Mouse (Mus musculus) liver, postnatal 0 days (tissue): ENCODE results near the gene Inhbe. TPM values are rescaled to one million over a fixed set of nuclear protein-coding genes. Genes with fewer than 3 reads are reported as not detected.

Source experiments
- ATAC-seq: fragments of 200-750 bp; cut with Nextera tagmentation; 2 replicates; pipeline ENCODE4 v1.8.0; 2017; ENCODE audit warnings: mild to moderate bottlenecking, moderate library complexity
- DNase-seq: peaks from one replicate; pipeline ENCODE4 v3.0.0-alpha.2; 2016
- H3K27ac ChIP-seq: fragments of 300-500 bp; sonication (generic); 2 replicates; pipeline ENCODE4 v1.5.1; 2014; ENCODE audit warnings: antibody characterized with exemption, moderate library complexity, mild to moderate bottlenecking, low read depth
- H3K27me3 ChIP-seq: fragments of 300-500 bp; sonication (generic); 2 replicates; pipeline ENCODE4 v1.6.1; 2014; ENCODE audit warnings: low read length, control low read depth, mixed read lengths; ENCODE audit not compliant: insufficient read depth
- H3K36me3 ChIP-seq: fragments of 300-500 bp; sonication (generic); replicated peaks from 2 replicates; pipeline ENCODE4 v1.6.1; 2014; ENCODE audit warnings: mild to moderate bottlenecking, control low read depth, low read length, moderate library complexity, mixed read lengths; ENCODE audit not compliant: insufficient read depth
- H3K4me1 ChIP-seq: fragments of 300-500 bp; sonication (generic); 2 replicates; pipeline ENCODE4 v1.6.1; 2014; ENCODE audit warnings: antibody characterized with exemption, mild to moderate bottlenecking, control low read depth; ENCODE audit not compliant: insufficient read depth
- H3K4me2 ChIP-seq: fragments of 300-500 bp; sonication (generic); 2 replicates; pipeline ENCODE4 v1.6.1; 2014; ENCODE audit warnings: low read depth, mild to moderate bottlenecking, low read length, moderate library complexity, mixed read lengths
- H3K4me3 ChIP-seq: fragments of 300-500 bp; sonication (generic); 2 replicates; pipeline ENCODE4 v1.5.1; 2014; ENCODE audit warnings: low read depth, low read length
- H3K9ac ChIP-seq: fragments of 300-500 bp; sonication (generic); replicated peaks from 2 replicates; pipeline ENCODE4 v1.6.1; 2014; ENCODE audit warnings: mild to moderate bottlenecking, moderate library complexity
- H3K9me3 ChIP-seq: fragments of 300-500 bp; sonication (generic); 2 replicates; pipeline ENCODE4 v1.6.1; 2016; ENCODE audit warnings: mild to moderate bottlenecking, control low read depth, low read length, mixed read lengths
- CTCF ChIP-seq: sonication (generic); IDR thresholded peaks from 2 replicates; pipeline ENCODE4 v1.5.1; 2016; ENCODE audit warnings: antibody characterized with exemption, low read depth
- EP300 ChIP-seq: IDR thresholded peaks from 2 replicates; pipeline ENCODE4 v1.6.1; 2016; ENCODE audit warnings: antibody characterized with exemption, low read depth, mild to moderate bottlenecking
- WGBS: fragments of 180-500 bp; shearing (Covaris S2); extraction: QIAGEN DNeasy Blood & Tissue Kit; methylation state at CpG from one replicate; pipeline ENCODE4 v1.1.7; 2014; ENCODE audit not compliant: insufficient replicate concordance; 5-methylcytosine and 5-hydroxymethylcytosine counted together
- polyA plus RNA-seq: library from polyadenylated mRNA; unstranded; fragments of >200 nt; fragmentation: Nextera tagmentation; extraction: Ambion mirVana; gene quantifications from 2 replicates; pipeline ENCODE4 v1.2.1, GENCODE M21; 2015

The Inhbe gene
- polyA plus RNA-seq, 1 experiment from 2014 or later = 18.4 TPM

DNA sequence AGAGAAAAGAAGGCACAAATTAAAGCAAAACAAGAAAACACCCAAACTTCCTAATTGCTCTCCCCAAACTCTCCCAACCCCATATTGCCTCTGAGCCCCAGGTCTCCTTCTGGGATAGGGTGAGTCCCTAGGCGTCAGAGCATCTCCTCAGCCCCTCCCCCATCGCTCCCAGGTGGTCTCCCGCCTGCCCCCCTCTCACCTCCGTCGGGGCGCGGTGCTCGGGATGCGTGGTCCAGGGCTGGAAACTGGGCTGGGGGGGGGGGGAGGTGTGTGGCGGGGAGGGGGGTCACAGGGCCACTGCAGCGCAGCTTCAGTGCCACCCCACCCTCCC, 12.9 kb downstream of the Inhbe start:
- ATAC-seq = no peak
- H3K4me2 ChIP-seq = peak overlapping the region; percentile 62
- peak overlapping the region; percentile 24 for H3K4me3 ChIP-seq
- no peaks in the 10 kb centered on the region for H3K36me3 ChIP-seq
- WGBS = 1% methylated on average over 10 of the region's 11 CpGs
- H3K27me3 ChIP-seq = peaks cover 38% of the 10 kb centered on the region
- H3K4me1 ChIP-seq = peaks cover 18% of the 10 kb centered on the region
- H3K9me3 ChIP-seq = no peaks in the 10 kb centered on the region
- H3K27ac ChIP-seq = no peak overlapping the region
- H3K9ac ChIP-seq = no peak overlapping the region
- DNase-seq = peak; percentile 18
- TF ChIP-seq CTCF (no peak), EP300 (no peak)

DNA sequence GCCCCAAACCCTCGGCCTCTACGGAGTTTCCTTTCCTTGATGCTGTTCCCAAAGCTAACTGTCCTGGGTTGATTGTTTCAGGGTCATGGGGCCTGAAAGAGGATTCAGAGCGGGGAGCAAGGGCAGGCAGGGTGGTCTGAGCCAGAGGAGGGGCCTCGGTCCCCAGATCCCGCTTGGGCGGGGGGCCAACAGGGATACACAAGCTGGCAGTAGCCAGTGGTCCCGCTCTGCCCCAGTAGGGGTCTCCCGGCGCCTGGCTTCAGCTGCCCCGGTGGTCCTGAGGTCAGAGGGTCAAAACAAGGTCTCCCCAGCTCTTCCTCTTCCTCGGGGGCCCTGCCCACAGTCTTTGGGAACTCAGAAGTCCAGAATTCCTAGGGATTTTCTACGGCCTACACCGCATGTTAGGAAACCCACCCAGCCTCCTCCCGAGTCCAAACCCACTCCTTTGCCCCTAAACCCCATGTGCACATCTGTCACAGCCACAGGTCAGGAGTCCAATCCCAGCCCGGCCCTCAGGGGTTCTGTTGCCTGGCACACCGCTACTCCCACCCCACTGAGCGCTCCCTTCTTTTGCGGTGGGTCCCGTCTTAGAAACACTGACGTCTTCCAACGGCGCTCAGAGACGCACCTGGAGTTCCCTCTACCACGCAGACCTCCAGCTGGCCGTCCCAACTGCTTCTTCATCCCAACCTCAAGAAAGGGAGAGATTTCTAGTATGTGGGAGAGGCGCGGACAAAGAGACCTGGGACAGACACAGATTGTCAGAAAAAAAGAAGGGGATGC, 13.4 kb downstream of the Inhbe start:
- no peak overlapping the region for H3K9ac ChIP-seq
- H3K36me3 ChIP-seq = no peaks in the 10 kb centered on the region
- peak overlapping the region; percentile 24 for H3K4me3 ChIP-seq
- 3% methylated on average over 27 of the region's 27 CpGs for WGBS
- no peak overlapping the region for H3K27ac ChIP-seq
- H3K4me1 ChIP-seq = peaks cover 18% of the 10 kb centered on the region
- no peak for ATAC-seq
- no peak for TF ChIP-seq EP300
- TF ChIP-seq CTCF = no peak
- H3K4me2 ChIP-seq = peak overlapping the region; percentile 70
- H3K9me3 ChIP-seq = no peaks in the 10 kb centered on the region
- DNase-seq = peak; percentile 22
- H3K27me3 ChIP-seq = peaks cover 40% of the 10 kb centered on the region

GRCm38 (mm10) chr10:127339683-127340576, 14.3 kb downstream of the Inhbe start:
- under 1% methylated on average over 38 of the region's 42 CpGs for WGBS
- Histone ChIP-seq H3K36me3 (no peaks in the 10 kb centered on the region), H3K9ac (no peak overlapping the region; the same call in 1 of the 2 replicates), H3K27me3 (peaks cover 40% of the 10 kb centered on the region), H3K27ac (no peak overlapping the region), H3K4me2 (peak overlapping the region; percentile 70), H3K4me3 (peak overlapping the region; percentile 24), H3K4me1 (peaks cover 18% of the 10 kb centered on the region), H3K9me3 (no peaks in the 10 kb centered on the region)
- TF ChIP-seq CTCF = no peak
- no peak for TF ChIP-seq EP300
- DNase-seq (peak; percentile 51), ATAC-seq (no peak)

- TF ChIP-seq EP300 = no peak
- peak; percentile 94 for TF ChIP-seq CTCF
These were observed 15.1 kb downstream of the Inhbe start for GRCm38 (mm10) chr10:127338930-127339682.

DNA sequence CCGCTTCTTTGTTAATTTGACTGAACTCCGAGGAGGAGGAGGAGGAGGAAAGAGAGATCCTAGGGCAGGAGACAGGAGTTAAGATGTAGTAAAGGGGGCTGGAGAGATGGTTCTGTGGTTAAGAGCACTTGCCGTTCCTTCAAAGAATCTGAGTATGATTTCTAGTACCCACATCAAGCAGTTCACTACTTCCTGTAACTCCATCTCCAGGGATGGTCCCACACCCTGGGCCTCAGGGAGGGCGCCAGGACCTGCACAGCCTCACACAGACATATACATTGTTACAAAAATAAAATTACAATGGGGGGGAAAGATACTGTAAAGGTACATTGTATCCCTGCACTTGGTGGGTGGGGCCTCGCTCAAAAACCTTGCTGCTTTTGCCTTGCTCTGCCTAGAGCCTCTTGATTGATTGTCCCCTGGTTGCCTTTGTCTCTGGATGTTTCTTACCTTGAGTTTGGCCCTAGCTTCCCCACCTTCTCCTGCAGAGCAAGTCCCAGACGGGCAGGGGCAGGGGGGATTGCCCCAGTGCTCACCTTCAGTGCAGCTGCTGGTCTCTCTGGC, 16.6 kb downstream of the Inhbe start:
- WGBS = 66% methylated on average over 6 of the region's 6 CpGs
- no peaks in the 10 kb centered on the region for H3K36me3 ChIP-seq
- H3K9ac ChIP-seq = no peak overlapping the region
- ATAC-seq = no peak
- no peak for TF ChIP-seq EP300
- no peak for TF ChIP-seq CTCF
- H3K27ac ChIP-seq = no peak overlapping the region
- DNase-seq = no peak
- H3K4me3 ChIP-seq = no peak overlapping the region
- H3K4me2 ChIP-seq = no peak overlapping the region
- peaks cover 40% of the 10 kb centered on the region for H3K27me3 ChIP-seq
- peaks cover 18% of the 10 kb centered on the region for H3K4me1 ChIP-seq
- H3K9me3 ChIP-seq = no peaks in the 10 kb centered on the region

More at GRCm38 (mm10) chr10:127338930-127339682, 15.1 kb downstream of the Inhbe start:
- Histone ChIP-seq H3K9ac (no peak overlapping the region; the same call in 1 of the 2 replicates), H3K36me3 (no peaks in the 10 kb centered on the region), H3K4me3 (peak overlapping the region; percentile 24), H3K4me1 (peaks cover 18% of the 10 kb centered on the region), H3K9me3 (no peaks in the 10 kb centered on the region), H3K4me2 (peak overlapping the region; percentile 70), H3K27me3 (peaks cover 40% of the 10 kb centered on the region), H3K27ac (no peak overlapping the region)
- WGBS = 1% methylated on average over 25 of the region's 31 CpGs
- ATAC-seq (peak; percentile 83), DNase-seq (peak; percentile 85)
